Mouse (Mus musculus): ENCODE measurements around the gene Hist2h3c1.

GRCm38 (mm10) chr3:96249034-96249345 lies 2.5 kb downstream of the Hist2h3c1 start:
- TF ChIP-seq GATA1 (IDR thresholded peaks at IDR 0.05; ENCODE audit: borderline replicate concordance, low read length), result no peak
- no peak for TF ChIP-seq FLI1 (IDR thresholded peaks at IDR 0.05; ENCODE audit: low read length)

Measured in megakaryocyte, embryonic 14.5 days (primary cell).